Mouse (Mus musculus): ENCODE data around the gene Cwf19l2. TPM values are rescaled to one million over a fixed set of nuclear protein-coding genes. Genes with fewer than 3 reads are reported as not detected.
"Not testable (repeated sequence)": the region's sequence is repeated elsewhere in the genome, so short reads cannot be mapped to it uniquely, and the experiment has no call there.

The Cwf19l2 gene
- 9.7 and 10.7 TPM in 2 replicates for polyA plus RNA-seq (2015; fragmentation: Nextera tagmentation; extraction: Ambion mirVana)

DNA sequence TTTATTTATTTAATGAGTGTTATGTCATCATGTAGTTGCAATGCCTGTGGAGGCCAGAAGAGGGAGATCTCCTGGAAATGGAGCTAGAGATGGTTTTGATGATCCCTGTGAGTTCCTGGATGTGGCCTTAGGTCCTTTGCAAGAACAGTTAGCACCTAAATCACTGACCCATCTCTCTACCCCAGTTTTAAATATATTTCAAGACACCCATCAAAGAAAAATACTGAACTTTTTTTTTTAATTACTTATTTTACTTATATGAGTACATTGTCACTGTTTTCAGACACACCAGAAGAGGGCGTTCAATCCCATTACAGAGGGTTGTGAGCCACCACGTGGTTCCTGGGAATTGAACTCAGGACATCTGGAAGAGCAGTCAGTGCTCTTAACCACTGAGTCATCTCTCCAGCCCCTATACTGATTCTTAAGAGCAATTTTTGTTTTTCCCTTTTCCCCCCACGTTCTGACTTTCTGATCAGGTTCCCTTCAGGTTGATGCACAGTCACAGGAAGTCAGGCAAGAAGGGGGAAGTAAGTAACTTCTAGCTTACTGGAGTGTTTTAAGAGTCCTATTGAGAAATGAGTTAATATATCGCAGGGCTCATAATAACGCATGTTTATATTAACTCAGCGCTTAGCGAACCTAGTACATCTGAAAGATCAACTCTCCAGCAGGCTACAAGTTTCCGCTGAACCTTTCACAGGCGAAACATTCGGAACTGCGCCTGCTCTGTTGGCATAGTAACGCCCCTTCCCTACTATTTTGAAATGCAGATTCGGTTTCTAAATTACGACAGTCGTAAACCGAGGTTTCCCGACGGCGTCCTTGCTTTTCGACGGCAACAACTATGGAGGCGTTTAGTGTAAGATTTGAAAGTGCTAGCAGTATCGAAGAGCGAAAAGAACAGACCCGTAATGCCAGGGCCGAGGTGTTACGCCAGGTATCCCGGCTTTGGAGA, at the start of gene Cwf19l2:
TSS of gene Cwf19l2 (plus strand) at position 342 of the 958 bp plus-strand sequence.
- under 1% methylated on average over 28 of the region's 28 CpGs for WGBS
- Histone ChIP-seq H3K4me3 (peak within 1 kb of the TSS; percentile 59), H3K9ac (peak within 1 kb of the TSS; percentile 53), H3K27ac (peak within 1 kb of the TSS; percentile 60), H3K36me3 (replicated peaks) (no peaks in the 10 kb centered on the region), H3K4me1 (peaks cover 6% of the 10 kb centered on the region; the same call in 1 of the 2 replicates), H3K27me3 (replicated peaks) (no peaks in the 10 kb centered on the region), H3K9me3 (no peaks in the 10 kb centered on the region), H3K4me2 (peak within 1 kb of the TSS; percentile 65)
- ATAC-seq (replicated peaks): peak; percentile 97

DNA sequence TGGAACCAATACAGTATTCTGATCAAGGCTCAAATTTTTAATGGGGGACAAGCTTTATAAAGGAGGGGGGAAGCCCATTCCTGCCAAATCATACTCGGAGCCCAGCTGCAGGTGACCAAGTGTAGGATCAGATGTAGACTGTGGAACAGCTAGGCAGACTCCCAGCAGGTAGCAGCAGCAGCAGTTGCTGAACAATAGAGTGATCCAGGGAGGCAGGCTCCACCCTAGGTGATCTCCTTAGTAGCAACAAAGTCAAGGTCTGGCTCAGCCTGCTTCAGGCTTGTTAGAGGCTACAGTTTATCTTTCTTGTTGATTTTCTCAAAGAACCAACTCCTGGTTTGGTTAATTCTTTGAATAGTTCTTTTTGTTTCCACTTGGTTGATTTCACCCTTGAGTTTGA, 27.1 kb upstream of the Cwf19l2 start:
- not testable (repeated sequence) for H3K4me1 ChIP-seq; H3K9ac ChIP-seq; H3K4me3 ChIP-seq; H3K9me3 ChIP-seq; ATAC-seq (replicated peaks); H3K27ac ChIP-seq; H3K27me3 ChIP-seq (replicated peaks); H3K36me3 ChIP-seq (replicated peaks); H3K4me2 ChIP-seq
- WGBS: 31% methylated on average over 1 of the region's 1 CpGs

DNA sequence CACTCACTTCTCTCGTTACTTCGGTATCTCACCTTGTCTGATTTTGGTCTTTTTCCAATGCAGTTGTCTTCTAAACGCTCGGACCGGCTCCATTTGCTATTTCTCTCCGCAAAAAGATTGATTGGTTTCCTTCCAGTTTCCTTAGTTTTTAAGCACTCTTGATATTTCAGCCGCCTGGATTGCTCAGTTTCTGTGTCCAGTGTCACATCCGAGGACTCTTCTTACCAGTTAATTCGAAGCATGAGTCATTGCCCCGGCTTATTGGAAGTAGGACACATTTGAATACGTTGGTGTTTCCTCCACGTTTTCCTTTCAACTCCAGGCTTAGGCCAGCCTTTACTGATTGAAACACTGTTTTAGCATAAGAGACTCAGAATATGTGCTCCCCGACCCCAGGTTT, 980 bp downstream of the Cwf19l2 start:
- WGBS: 1% methylated on average over 13 of the region's 13 CpGs
- peaks cover 6% of the 10 kb centered on the region; the same call in 1 of the 2 replicates for H3K4me1 ChIP-seq
- H3K36me3 ChIP-seq (replicated peaks): no peaks in the 10 kb centered on the region
- peak; percentile 33 for ATAC-seq (replicated peaks)
- H3K27me3 ChIP-seq (replicated peaks): no peaks in the 10 kb centered on the region
- H3K4me2 ChIP-seq: peak overlapping the region; percentile 65
- peak overlapping the region; percentile 59 for H3K4me3 ChIP-seq
- no peaks in the 10 kb centered on the region for H3K9me3 ChIP-seq
- peak overlapping the region; percentile 60; the same call in 1 of the 2 replicates for H3K27ac ChIP-seq
- H3K9ac ChIP-seq: peak overlapping the region; percentile 53

DNA sequence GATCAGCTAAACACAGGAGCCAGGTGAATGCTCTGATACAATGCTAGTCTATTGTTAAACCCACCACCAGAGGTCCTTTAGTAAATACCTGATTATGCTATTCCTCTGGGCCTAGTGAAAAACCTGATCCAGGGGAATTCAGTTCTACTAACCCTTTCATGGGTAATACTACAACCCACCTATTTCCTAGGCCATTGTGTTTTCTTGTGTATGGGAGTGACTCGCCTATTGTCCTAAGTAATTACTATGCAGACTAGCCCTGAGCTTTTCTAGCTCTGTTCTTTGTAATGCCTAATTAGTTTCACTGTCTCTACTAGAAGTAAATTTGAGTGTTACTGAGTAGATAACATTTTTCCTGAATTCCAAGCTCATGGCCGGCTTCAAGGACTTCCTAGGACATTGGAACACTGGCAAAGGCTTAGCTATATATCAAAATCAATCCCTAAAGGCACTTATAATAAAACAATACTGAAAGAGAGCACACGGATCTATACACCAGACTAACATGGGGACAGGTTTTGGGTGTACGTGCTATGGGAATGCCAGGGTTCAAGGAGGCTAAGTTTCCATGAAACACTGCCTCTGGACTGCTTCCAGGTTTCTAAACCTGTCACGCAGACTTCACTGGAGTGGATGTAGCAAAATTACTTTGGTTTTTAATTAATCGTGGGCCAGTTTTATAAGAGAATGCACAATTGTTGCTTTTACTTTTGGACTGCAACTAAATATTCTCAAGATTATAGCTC, 36.3 kb downstream of the Cwf19l2 start:
- H3K36me3 ChIP-seq (replicated peaks); ATAC-seq (replicated peaks); H3K27ac ChIP-seq; H3K4me2 ChIP-seq; H3K4me3 ChIP-seq; H3K9me3 ChIP-seq; H3K4me1 ChIP-seq; H3K27me3 ChIP-seq (replicated peaks); H3K9ac ChIP-seq: not testable (repeated sequence)
- 82% methylated on average over 6 of the region's 6 CpGs for WGBS

DNA sequence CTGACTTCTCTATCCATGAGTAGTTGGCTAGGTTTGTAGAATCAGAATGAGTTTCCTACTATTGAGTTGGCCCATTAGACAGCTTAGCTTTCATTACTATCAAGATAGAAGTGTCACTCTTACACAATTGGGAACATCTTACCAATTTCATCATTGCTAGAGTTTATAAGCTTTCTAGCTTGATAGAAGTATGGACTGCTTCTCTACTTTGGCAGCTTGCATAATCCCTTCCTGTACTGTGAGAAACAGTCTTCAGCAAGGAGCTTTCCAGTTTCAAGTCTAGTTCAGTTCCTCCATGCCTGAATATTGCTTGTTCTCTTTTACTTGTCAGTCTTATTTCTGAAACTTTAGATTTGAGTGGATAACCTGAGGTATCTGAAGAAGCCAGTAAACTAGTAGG, 68.5 kb downstream of the Cwf19l2 start:
- H3K4me2 ChIP-seq: no peak overlapping the region

DNA sequence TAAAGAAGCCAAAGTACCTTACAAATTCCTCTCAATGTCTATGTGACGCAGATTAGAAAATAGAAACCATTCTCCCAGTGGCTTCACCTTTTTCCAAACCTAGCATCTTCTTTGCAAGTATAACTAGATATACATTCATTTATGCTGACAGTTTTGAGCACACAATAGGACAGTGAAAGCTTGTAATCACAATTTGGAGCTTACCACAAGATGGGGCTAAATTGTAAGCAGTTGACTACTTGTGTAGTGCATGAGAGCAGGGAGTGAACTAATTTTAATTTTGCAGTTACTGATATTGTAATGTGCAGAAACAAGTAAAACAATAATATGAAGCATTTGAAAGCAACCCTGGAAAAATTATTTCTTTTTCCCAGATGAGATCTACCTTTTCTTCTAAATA, 115.3 kb downstream of the Cwf19l2 start:
- Histone ChIP-seq H3K27ac (no peak overlapping the region), H3K36me3 (replicated peaks) (no peaks in the 10 kb centered on the region), H3K4me2 (no peak overlapping the region), H3K27me3 (replicated peaks) (no peaks in the 10 kb centered on the region), H3K9ac (no peak overlapping the region), H3K4me1 (no peaks in the 10 kb centered on the region), H3K9me3 (no peaks in the 10 kb centered on the region), H3K4me3 (no peak overlapping the region)
- peak; percentile 83 for ATAC-seq (replicated peaks)
- WGBS: 93% methylated on average over 1 of the region's 1 CpGs

More for the DNA sequence above, 68.5 kb downstream of the Cwf19l2 start:
- Histone ChIP-seq H3K9ac (no peak overlapping the region), H3K36me3 (replicated peaks) (peaks cover 3% of the 10 kb centered on the region; the same call in 1 of the 2 replicates), H3K27ac (no peak overlapping the region), H3K27me3 (replicated peaks) (no peaks in the 10 kb centered on the region), H3K4me3 (no peak overlapping the region), H3K4me1 (no peaks in the 10 kb centered on the region), H3K9me3 (no peaks in the 10 kb centered on the region)
- ATAC-seq (replicated peaks): no peak

DNA sequence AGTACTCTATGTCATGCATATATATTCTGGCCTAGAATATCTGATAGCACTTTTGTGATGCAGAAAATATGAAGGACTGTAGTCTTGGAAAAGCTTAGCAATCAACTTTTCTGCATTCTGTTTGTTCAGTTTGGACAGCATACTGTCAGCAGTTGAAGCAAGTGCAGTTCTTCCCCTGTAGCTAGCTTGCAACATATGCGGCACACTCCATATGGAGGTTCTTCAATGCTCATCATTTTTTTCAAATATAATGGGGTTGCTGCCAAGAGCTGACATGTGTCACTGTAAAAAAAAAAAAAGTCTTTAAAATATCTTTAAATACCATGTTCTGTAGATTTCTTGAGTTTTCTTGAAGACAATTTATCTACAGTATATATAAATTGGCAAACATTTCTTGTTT, 115.8 kb downstream of the Cwf19l2 start:
- Histone ChIP-seq H3K4me3 (no peak overlapping the region), H3K4me1 (no peaks in the 10 kb centered on the region), H3K4me2 (no peak overlapping the region), H3K27ac (no peak overlapping the region), H3K27me3 (replicated peaks) (no peaks in the 10 kb centered on the region), H3K9ac (no peak overlapping the region), H3K9me3 (no peaks in the 10 kb centered on the region), H3K36me3 (replicated peaks) (no peaks in the 10 kb centered on the region)
- ATAC-seq (replicated peaks): no peak
- WGBS: 96% methylated on average over 1 of the region's 1 CpGs

DNA sequence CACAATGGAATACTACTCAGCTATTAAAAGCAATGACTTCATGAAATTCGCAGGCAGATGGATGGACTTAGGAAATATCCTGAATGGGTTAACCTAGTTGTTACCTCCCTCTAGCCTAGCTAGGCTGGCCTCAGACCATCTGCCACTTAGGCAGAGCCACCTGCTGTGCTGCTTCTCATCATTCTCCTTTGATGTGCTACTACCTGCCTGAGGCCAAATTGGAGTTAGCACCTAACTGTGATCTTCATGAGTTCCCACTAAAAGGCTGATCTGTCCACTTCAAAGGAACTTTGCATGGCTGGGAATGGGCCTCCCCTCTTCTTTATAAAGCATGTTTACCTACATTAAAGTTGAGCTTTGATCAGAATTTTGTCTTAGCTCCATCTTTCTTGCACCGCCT, 117.6 kb downstream of the Cwf19l2 start:
- Histone ChIP-seq H3K9me3 (no peaks in the 10 kb centered on the region), H3K4me2 (no peak overlapping the region), H3K4me1 (no peaks in the 10 kb centered on the region), H3K27ac (no peak overlapping the region), H3K36me3 (replicated peaks) (no peaks in the 10 kb centered on the region), H3K9ac (no peak overlapping the region), H3K4me3 (no peak overlapping the region), H3K27me3 (replicated peaks) (no peaks in the 10 kb centered on the region)
- 99% methylated on average over 2 of the region's 2 CpGs for WGBS
- no peak for ATAC-seq (replicated peaks)

Other genes with a start within 250 kb of the Cwf19l2 start
- 64.1 and 66.0 TPM in 2 replicates for gene Alkbh8, start 68.5 kb upstream of the Cwf19l2 start, polyA plus RNA-seq (2015; fragmentation: Nextera tagmentation; extraction: Ambion mirVana)
- 4.4 and 5.0 TPM in 2 replicates for gene Gucy1a2, start 129.2 kb downstream of the Cwf19l2 start, polyA plus RNA-seq (2015; fragmentation: Nextera tagmentation; extraction: Ambion mirVana)

Data from midbrain, embryonic 15.5 days (tissue).